ENCODE assay signal across 9 mouse cellular contexts in genomic region chr2:84475601-84476000, GRCm38 (mm10). TPM values are rescaled to one million over a fixed set of nuclear protein-coding genes. Genes with fewer than 3 reads are reported as not detected.
A peak's percentile ranks its signal among the peaks of the same experiment; 100 is the strongest.
DNase-seq lines count a peak whose midpoint lies in the region; ATAC-seq and TF ChIP-seq lines count a peak whose summit lies in the region.
"Had no signal": no experiment of that assay in that cellular context is flagged by ENCODE, and none has a peak within 500 bp of the region (broad histone marks: within the 10 kb centered on the region; RNA-seq: fewer than 3 reads in every experiment).

No protein-coding gene starts in this region.

- intact Hi-C loops in left cerebral cortex, postnatal 25 days (cut with DNase I) = no loop called here

- no peak for DNase-seq in kidney, postnatal 25 days
- DNase-seq in heart, postnatal 0 days (ENCODE audit: low spot score) = peak; percentile 49
- DNase-seq in left cerebral cortex, postnatal 25 days (ENCODE audit: low spot score in 2 of 2) = no peak

- ATAC-seq in kidney, embryonic 15.5 days (replicated peaks; ENCODE audit: low FRiP score) = no peak
- peak; percentile 16; the same call in 1 of the 2 replicates for ATAC-seq in heart, postnatal 0 days (ENCODE audit: insufficient read depth, low read depth)
- ATAC-seq in liver, embryonic 15.5 days (ENCODE audit: insufficient read depth) = no peak
- no peak for ATAC-seq in activated CD4-positive, CD25-positive, alpha-beta regulatory T cell, adult 4 months
- ATAC-seq in CD4-positive, CD25-positive, alpha-beta regulatory T cell, adult 4 months = no peak
- ATAC-seq: forebrain, embryonic 15.5 days had no signal

- H3K4me1 ChIP-seq in kidney, embryonic 15.5 days = peaks cover 12% of the 10 kb centered on the region; the same call in 1 of the 2 replicates
- H3K4me1 ChIP-seq in brown adipose tissue, adult 24 weeks (ENCODE audit: control insufficient read depth, insufficient read depth, insufficient read length, low read length) = peaks cover 6% of the 10 kb centered on the region; the same call in 1 of the 2 replicates
- peaks cover 27% of the 10 kb centered on the region for H3K4me1 ChIP-seq in heart, postnatal 0 days (ENCODE audit: control insufficient read depth, insufficient read depth)
- H3K4me1 ChIP-seq in liver, embryonic 15.5 days (replicated peaks) = peaks cover 19% of the 10 kb centered on the region
- H3K4me1 ChIP-seq: forebrain, embryonic 15.5 days had no signal

- peak overlapping the region; percentile 42 for H3K4me3 ChIP-seq in kidney, embryonic 15.5 days (replicated peaks)
- peak overlapping the region; percentile 40 for H3K4me3 ChIP-seq in brown adipose tissue, adult 24 weeks (ENCODE audit: insufficient read depth, low read depth, low read length)
- H3K4me3 ChIP-seq in heart, postnatal 0 days (ENCODE audit: low read depth, low read length) = peak overlapping the region; percentile 47
- peak overlapping the region; percentile 45 for H3K4me3 ChIP-seq in liver, embryonic 15.5 days (replicated peaks)
- H3K4me3 ChIP-seq: forebrain, embryonic 15.5 days had no signal

- no peak for TF ChIP-seq CTCF in heart, postnatal 0 days (IDR thresholded peaks at IDR 0.05; ENCODE audit: low read depth)

- no peaks in the 10 kb centered on the region for H3K9me3 ChIP-seq in kidney, embryonic 15.5 days (replicated peaks)
- no peaks in the 10 kb centered on the region for H3K9me3 ChIP-seq in heart, postnatal 0 days (replicated peaks; ENCODE audit: control insufficient read depth, low read length)
- no peaks in the 10 kb centered on the region for H3K9me3 ChIP-seq in liver, embryonic 15.5 days (replicated peaks)
- H3K9me3 ChIP-seq: forebrain, embryonic 15.5 days had no signal

- H3K9ac ChIP-seq in kidney, embryonic 15.5 days = no peak overlapping the region
- H3K9ac ChIP-seq in heart, postnatal 0 days (replicated peaks; ENCODE audit: low read depth, low read length) = peak overlapping the region; percentile 55
- no peak overlapping the region for H3K9ac ChIP-seq in liver, embryonic 15.5 days
- H3K9ac ChIP-seq: forebrain, embryonic 15.5 days had no signal

- WGBS in kidney, embryonic 15.5 days = 31% methylated on average over 1 of the region's 1 CpGs
- 0% methylated on average over 1 of the region's 1 CpGs for WGBS in heart, postnatal 0 days
- WGBS in liver, embryonic 15.5 days (ENCODE audit: insufficient replicate concordance) = 25% methylated on average over 1 of the region's 1 CpGs

- no peaks in the 10 kb centered on the region for H3K36me3 ChIP-seq in kidney, embryonic 15.5 days
- peaks cover 16% of the 10 kb centered on the region; the same call in 1 of the 2 replicates for H3K36me3 ChIP-seq in heart, postnatal 0 days (replicated peaks; ENCODE audit: control insufficient read depth, insufficient read depth, low read length)
- H3K36me3 ChIP-seq in liver, embryonic 15.5 days (replicated peaks) = no peaks in the 10 kb centered on the region
- H3K36me3 ChIP-seq: forebrain, embryonic 15.5 days had no signal

- no peak for TF ChIP-seq EP300 in heart, postnatal 0 days (IDR thresholded peaks at IDR 0.05; ENCODE audit: low read depth)

- peak overlapping the region; percentile 54 for H3K4me2 ChIP-seq in kidney, embryonic 15.5 days
- H3K4me2 ChIP-seq in heart, postnatal 0 days (ENCODE audit: low read depth, low read length) = peak overlapping the region; percentile 67
- peak overlapping the region; percentile 54 for H3K4me2 ChIP-seq in liver, embryonic 15.5 days
- H3K4me2 ChIP-seq: forebrain, embryonic 15.5 days had no signal

- H3K27me3 ChIP-seq in kidney, embryonic 15.5 days = no peaks in the 10 kb centered on the region
- H3K27me3 ChIP-seq in heart, postnatal 0 days (ENCODE audit: control insufficient read depth, insufficient read depth, low read length) = no peaks in the 10 kb centered on the region
- H3K27me3 ChIP-seq in liver, embryonic 15.5 days = no peaks in the 10 kb centered on the region
- H3K27me3 ChIP-seq: forebrain, embryonic 15.5 days had no signal

- peak overlapping the region; percentile 51 for H3K27ac ChIP-seq in kidney, embryonic 15.5 days
- H3K27ac ChIP-seq in brown adipose tissue, adult 24 weeks (replicated peaks; ENCODE audit: low read depth, low read length) = no peak overlapping the region
- peak overlapping the region; percentile 89 for H3K27ac ChIP-seq in heart, postnatal 0 days (ENCODE audit: low read depth)
- H3K27ac ChIP-seq in liver, embryonic 15.5 days (replicated peaks) = no peak overlapping the region
- H3K27ac ChIP-seq: forebrain, embryonic 15.5 days had no signal

RNA-seq across cellular contexts. Expression of gene Tfpi, which starts 1.0 kb away (rescaled TPM):
- polyA plus RNA-seq in kidney, embryonic 15.5 days (2015; fragmentation: Nextera tagmentation; extraction: Ambion mirVana) = 34.6 and 38.2 TPM in 2 replicates
- 3.3 and 5.7 TPM in 2 replicates for polyA plus RNA-seq in brown adipose tissue, adult 24 weeks (2012; ENCODE audit: insufficient read depth, insufficient read length, missing spikeins)
- 55.2 and 58.1 TPM in 2 replicates for total RNA-seq in heart, postnatal 0 days (2014; rRNA removed; ENCODE audit: low replicate concordance)
- polyA plus RNA-seq in heart, postnatal 0 days (2015; fragmentation: Nextera tagmentation; extraction: Ambion mirVana) = 58.4 and 59.5 TPM in 2 replicates
- polyA plus RNA-seq in liver, embryonic 15.5 days (2015; fragmentation: Nextera tagmentation; extraction: Ambion mirVana) = 14.2 and 15.6 TPM in 2 replicates
- 1 to 10 TPM; 1.4 to 6.1 TPM for polyA plus RNA-seq in activated CD4-positive, CD25-positive, alpha-beta regulatory T cell, adult 4 months (2017; shearing (Covaris generic))
- total RNA-seq in left cerebral cortex, postnatal 25 days (2021) = 1 to 10 TPM; 5.3 to 6.0 TPM
- 1 to 10 TPM; 3.9 to 6.5 TPM for polyA plus RNA-seq in CD4-positive, CD25-positive, alpha-beta regulatory T cell, adult 4 months (2017; shearing (Covaris generic))

RNA-seq across cellular contexts. Expression of gene Calcrl, which starts 50.4 kb away (rescaled TPM):
- 65.6 and 73.4 TPM in 2 replicates for polyA plus RNA-seq in kidney, embryonic 15.5 days (2015; fragmentation: Nextera tagmentation; extraction: Ambion mirVana)
- polyA plus RNA-seq in brown adipose tissue, adult 24 weeks (2012; ENCODE audit: insufficient read depth, insufficient read length, missing spikeins) = 5.7 and 8.2 TPM in 2 replicates
- total RNA-seq in heart, postnatal 0 days (2014; rRNA removed; ENCODE audit: low replicate concordance) = 32.3 and 78.2 TPM in 2 replicates
- polyA plus RNA-seq in heart, postnatal 0 days (2015; fragmentation: Nextera tagmentation; extraction: Ambion mirVana) = 26.5 and 28.5 TPM in 2 replicates
- polyA plus RNA-seq in liver, embryonic 15.5 days (2015; fragmentation: Nextera tagmentation; extraction: Ambion mirVana) = 10.0 and 11.5 TPM in 2 replicates
- polyA plus RNA-seq in activated CD4-positive, CD25-positive, alpha-beta regulatory T cell, adult 4 months (2017; shearing (Covaris generic)) = 10 to 100 TPM; 24.9 to 26.1 TPM
- 1 to 10 TPM; 6.5 to 8.2 TPM for total RNA-seq in left cerebral cortex, postnatal 25 days (2021)
- 10 to 100 TPM; 25.6 to 26.7 TPM for polyA plus RNA-seq in CD4-positive, CD25-positive, alpha-beta regulatory T cell, adult 4 months (2017; shearing (Covaris generic))

Comparison
In these comparisons a context has a peak if more than half of its experiments do, and no peak if none do; other contexts are left out.
1. H3K27ac ChIP-seq: peak in kidney, embryonic 15.5 days (single experiment) and heart, postnatal 0 days (single experiment); none in brown adipose tissue, adult 24 weeks (single experiment) and liver, embryonic 15.5 days (single experiment).
2. Peak in every context shown above with its lines, with median percentiles within 50 percentile points of each other: H3K4me2 ChIP-seq and H3K4me3 ChIP-seq.